25 mouse cellular contexts compared by ENCODE assay signal in genomic region chr14:68918526-68919045, GRCm38 (mm10).
DNase-seq lines count a peak whose midpoint lies in the region; ATAC-seq and TF ChIP-seq lines count a peak whose summit lies in the region.
"Had no signal": no experiment of that assay in that cellular context is flagged by ENCODE, and none has a peak within 500 bp of the region (broad histone marks: within the 10 kb centered on the region; RNA-seq: fewer than 3 reads in every experiment).

No protein-coding gene starts in this region.

- dilution Hi-C loops in CH12.LX (cut with MboI; ENCODE audit: extremely low pct_ligation_motif_present, extremely low pct_unique_long_range_greater_than_20kb, low sequenced_read_pairs), result no loop called here

- WGBS in hindbrain, postnatal 0 days, result 87% methylated on average over 1 of the region's 1 CpGs

- peaks cover 0 to 69% of the 10 kb centered on the region in 2 experiments; a peak in 3 of 4 replicates for H3K4me1 ChIP-seq in CH12.LX (ENCODE audit: control insufficient read depth in 1 of 2, insufficient read depth in 2 of 2)
- peaks cover 9% of the 10 kb centered on the region; the same call in 1 of the 2 replicates for H3K4me1 ChIP-seq in hindbrain, postnatal 0 days (ENCODE audit: insufficient read depth, low read length)

- H3K27me3 ChIP-seq in CH12.LX (replicated peaks), result no peaks in the 10 kb centered on the region
- no peaks in the 10 kb centered on the region for H3K27me3 ChIP-seq in splenic B cell, adult 2 months (ENCODE audit: control insufficient read depth, insufficient read depth, low read length, poor library complexity, severe bottlenecking)
- H3K27me3 ChIP-seq in hindbrain, postnatal 0 days (ENCODE audit: insufficient read depth, low read length), result no peaks in the 10 kb centered on the region
- H3K27me3 ChIP-seq: embryonic facial prominence, embryonic 12.5 days; embryonic facial prominence, embryonic 15.5 days; hindbrain, embryonic 13.5 days had no signal

- no peak for TF ChIP-seq CTCF in CH12.LX (conservative IDR thresholded peaks at IDR 0.05 in 1 of 2, IDR thresholded peaks at IDR 0.05 in 1 of 2; ENCODE audit: low read depth in 2 of 2, low read length in 2 of 2)
- no peak for TF ChIP-seq CTCF in hindbrain, postnatal 0 days (IDR thresholded peaks at IDR 0.05; ENCODE audit: low read depth)

- H3K4me2 ChIP-seq in CH12.LX (ENCODE audit: insufficient read depth, low read depth, poor library complexity, severe bottlenecking), result no peak overlapping the region
- no peak overlapping the region for H3K4me2 ChIP-seq in hindbrain, postnatal 0 days (ENCODE audit: low read depth, low read length)
- H3K4me2 ChIP-seq: embryonic facial prominence, embryonic 12.5 days; embryonic facial prominence, embryonic 15.5 days; heart, embryonic 11.5 days; hindbrain, embryonic 13.5 days had no signal

- peak; percentile 91 for TF ChIP-seq EP300 in CH12.LX (IDR thresholded peaks at IDR 0.05; ENCODE audit: low read length)

- H3K27ac ChIP-seq in CH12.LX (ENCODE audit: insufficient read depth, low read depth), result no peak overlapping the region
- no peak overlapping the region for H3K27ac ChIP-seq in hindbrain, postnatal 0 days
- H3K27ac ChIP-seq: embryonic facial prominence, embryonic 12.5 days; embryonic facial prominence, embryonic 15.5 days; gastrocnemius, adult 2 months; hindbrain, embryonic 10.5 days; hindbrain, embryonic 13.5 days had no signal

- ATAC-seq in hindbrain, postnatal 0 days, result no peak
- ATAC-seq: forebrain, embryonic 14.5 days; forebrain, postnatal 0 days; hindbrain, embryonic 16.5 days; Patski had no signal

- in situ Hi-C loops in CH12.LX (cut with MboI; ENCODE audit: low pct_ligation_motif_present, low pct_unique_long_range_greater_than_20kb, low sequenced_read_pairs), result no loop called here

- no peak; the same call in 1 of the 2 replicates for TF ChIP-seq RAD21 in CH12.LX (IDR thresholded peaks at IDR 0.05; ENCODE audit: low read depth, low read length)

- H3K4me3 ChIP-seq in CH12.LX (replicated peaks in 1 of 3; ENCODE audit: low read depth in 2 of 3, low read length in 2 of 3, poor library complexity in 1 of 3), result no peak overlapping the region
- H3K4me3 ChIP-seq in hindbrain, postnatal 0 days (ENCODE audit: low read length), result no peak overlapping the region
- H3K4me3 ChIP-seq: embryonic facial prominence, embryonic 12.5 days; embryonic facial prominence, embryonic 15.5 days; gastrocnemius, adult 2 months; hindbrain, embryonic 10.5 days; hindbrain, embryonic 13.5 days had no signal

- H3K9me3 ChIP-seq in CH12.LX (replicated peaks; ENCODE audit: low read length), result no peaks in the 10 kb centered on the region
- no peaks in the 10 kb centered on the region for H3K9me3 ChIP-seq in hindbrain, postnatal 0 days (ENCODE audit: low read length)
- H3K9me3 ChIP-seq: embryonic facial prominence, embryonic 12.5 days; embryonic facial prominence, embryonic 15.5 days; hindbrain, embryonic 10.5 days; hindbrain, embryonic 13.5 days had no signal

- no peak for TF ChIP-seq POLR2A in CH12.LX (IDR thresholded peaks at IDR 0.05; ENCODE audit: low read depth, low read length)

- no peak overlapping the region for H3K9ac ChIP-seq in CH12.LX (ENCODE audit: insufficient read depth, low read depth)
- no peak overlapping the region for H3K9ac ChIP-seq in hindbrain, postnatal 0 days (replicated peaks; ENCODE audit: low read length)
- H3K9ac ChIP-seq: embryonic facial prominence, embryonic 12.5 days; embryonic facial prominence, embryonic 15.5 days; forebrain, postnatal 0 days; hindbrain, embryonic 13.5 days had no signal

- no peaks in the 10 kb centered on the region for H3K36me3 ChIP-seq in CH12.LX (replicated peaks in 1 of 2; ENCODE audit: control insufficient read depth in 1 of 2, insufficient read depth in 1 of 2, low read length in 1 of 2)
- no peaks in the 10 kb centered on the region for H3K36me3 ChIP-seq in splenic B cell, adult 2 months (ENCODE audit: control insufficient read depth, insufficient read depth, low read length, poor library complexity, severe bottlenecking)
- no peaks in the 10 kb centered on the region for H3K36me3 ChIP-seq in hindbrain, postnatal 0 days (ENCODE audit: insufficient read depth, low read length)
- H3K36me3 ChIP-seq: embryonic facial prominence, embryonic 12.5 days; embryonic facial prominence, embryonic 15.5 days; G1E; hindbrain, embryonic 10.5 days; hindbrain, embryonic 13.5 days had no signal

- DNase-seq in lung, postnatal 25 days (ENCODE audit: low spot score), result peak; percentile 14
- DNase-seq in lung, adult 18-20 months, result no peak
- DNase-seq in A20 (ENCODE audit: low read depth, low spot score) (peak; percentile 90), CH12.LX (ENCODE audit: extremely low read depth) (peak; percentile 88)
- peak; percentile 88 for DNase-seq in splenic B cell, adult 2 months (ENCODE audit: low read depth, low spot score)
- no peak for DNase-seq in hindbrain, postnatal 0 days (ENCODE audit: low spot score)
- DNase-seq in kidney, postnatal 25 days, result no peak
- DNase-seq: adrenal gland, postnatal 10 days; adrenal gland, postnatal 36 days; cerebellum, adult 18-20 months; cerebellum, adult 9-10 months; cerebellum, postnatal 14 days; forebrain, postnatal 0 days; gastrocnemius, adult 2 months; gastrocnemius, postnatal 14 days; heart, adult 11 months had no signal

- no peaks in the 10 kb centered on the region for H3K79me2 ChIP-seq in CH12.LX (replicated peaks; ENCODE audit: control insufficient read depth, extremely low read depth, insufficient read depth, poor library complexity, severe bottlenecking)

TF ChIP-seq in CH12.LX, 34 proteins besides CTCF, POLR2A, EP300 and RAD21:
- no peak for TF ChIP-seq NRF1 (IDR thresholded peaks at IDR 0.05; ENCODE audit: low read depth, low read length)
- TF ChIP-seq TCF12 (IDR thresholded peaks at IDR 0.05; ENCODE audit: low read depth, low read length), result peak; percentile 71
- TF ChIP-seq MAX (IDR thresholded peaks at IDR 0.05; ENCODE audit: low read length), result no peak
- no peak for TF ChIP-seq ZMIZ1 (IDR thresholded peaks at IDR 0.05; ENCODE audit: low read depth, low read length)
- no peak for TF ChIP-seq USF2 (conservative IDR thresholded peaks at IDR 0.05; ENCODE audit: low read depth, low read length)
- no peak for TF ChIP-seq JUND (conservative IDR thresholded peaks at IDR 0.05; ENCODE audit: low read depth, low read length)
- TF ChIP-seq ETS1 (conservative IDR thresholded peaks at IDR 0.05; ENCODE audit: low read depth, low read length), result peak; percentile 37; the same call in 1 of the 2 replicates
- no peak for TF ChIP-seq SMC3 (IDR thresholded peaks at IDR 0.05; ENCODE audit: low read depth, low read length)
- TF ChIP-seq ZNF384 (IDR thresholded peaks at IDR 0.05; ENCODE audit: low read depth, low read length), result peak; percentile 49; the same call in 1 of the 2 replicates
- TF ChIP-seq IRF4 (IDR thresholded peaks at IDR 0.05; ENCODE audit: low read depth, low read length), result peak; percentile 73
- no peak for TF ChIP-seq NELFE (IDR thresholded peaks at IDR 0.05; ENCODE audit: low read depth, low read length)
- no peak for TF ChIP-seq KAT2A (IDR thresholded peaks at IDR 0.05; ENCODE audit: insufficient replicate concordance, low read length)

Comparison
In these comparisons a context has a peak if more than half of its experiments do, and no peak if none do; other contexts are left out.
1. DNase-seq: peak in lung, postnatal 25 days (single experiment), A20 (single experiment), CH12.LX (single experiment) and splenic B cell, adult 2 months (single experiment); none in lung, adult 18-20 months (0 of 2), hindbrain, postnatal 0 days (single experiment) and kidney, postnatal 25 days (0 of 2).